Mouse (Mus musculus): ENCODE data around the gene Zmynd8.

Gene Zmynd8

DNA sequence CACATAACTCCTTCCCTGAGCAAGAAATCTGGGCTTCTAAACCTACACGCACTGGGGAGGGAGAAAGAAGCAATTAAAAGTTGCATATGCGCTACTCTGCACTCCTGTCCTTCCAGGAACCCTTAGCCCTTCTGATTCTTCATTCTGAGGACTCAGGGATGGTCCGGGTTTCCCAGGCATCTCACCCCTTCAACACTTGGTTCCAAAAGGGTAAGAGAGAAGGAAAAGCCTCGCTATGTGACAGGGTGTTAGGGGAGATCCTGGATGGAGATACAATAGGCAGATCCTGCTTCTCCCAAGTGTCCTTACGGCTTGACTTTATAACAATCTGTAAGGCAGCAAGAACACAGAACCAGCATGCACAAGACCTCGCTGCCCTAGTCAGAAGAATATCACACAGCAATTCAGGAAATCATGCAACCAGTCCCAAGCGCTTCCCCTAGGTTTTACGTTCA is 19.9 kb downstream of the Zmynd8 start:
- no peak for DNase-seq

DNA sequence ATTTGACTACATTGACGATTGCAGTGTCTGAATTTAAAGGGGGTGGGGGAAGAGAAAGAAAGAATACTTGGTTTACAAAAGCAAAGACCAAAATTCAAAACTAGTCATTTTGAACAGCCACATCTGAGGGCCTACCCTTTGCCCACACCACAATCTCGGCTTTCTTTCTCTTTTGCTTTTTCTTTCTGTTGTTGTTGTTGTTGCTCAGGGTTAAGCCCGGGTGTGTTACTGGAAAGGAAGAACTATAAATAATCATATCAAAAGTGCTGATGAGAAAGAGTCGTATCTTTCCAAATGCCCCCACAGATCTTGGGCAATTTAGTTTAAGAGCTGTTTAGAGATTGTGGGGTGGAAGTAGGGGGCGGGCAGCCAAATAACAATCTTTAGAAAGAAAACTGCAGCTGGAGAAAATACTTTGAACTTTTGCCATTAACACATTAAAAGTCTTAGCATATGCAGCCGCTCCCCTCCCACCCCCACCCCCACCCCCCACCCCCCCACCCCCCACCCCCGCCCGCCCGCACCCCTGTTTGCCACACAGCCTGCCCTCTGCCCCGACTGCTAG is 20.7 kb downstream of the Zmynd8 start:
- DNase-seq, result no peak

DNA sequence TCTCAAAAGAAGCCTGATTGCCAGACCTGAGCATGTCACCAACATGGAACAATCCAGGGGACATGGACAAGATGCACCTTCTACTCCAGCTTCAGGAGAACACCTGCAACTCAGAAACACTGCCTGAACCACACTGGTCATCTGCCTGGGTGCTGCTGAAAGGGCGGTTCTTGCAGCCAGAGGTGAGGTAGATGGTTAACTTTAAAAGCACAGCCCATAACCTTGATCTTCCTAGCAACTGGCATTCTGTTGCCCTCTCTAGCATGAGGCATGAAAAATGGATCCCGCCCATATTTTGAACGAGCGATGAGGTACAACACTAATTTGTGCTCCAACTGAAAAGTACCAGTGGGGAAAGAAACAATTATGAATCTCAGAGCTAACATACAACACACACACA is 21.6 kb downstream of the Zmynd8 start:
- DNase-seq, result no peak

DNA sequence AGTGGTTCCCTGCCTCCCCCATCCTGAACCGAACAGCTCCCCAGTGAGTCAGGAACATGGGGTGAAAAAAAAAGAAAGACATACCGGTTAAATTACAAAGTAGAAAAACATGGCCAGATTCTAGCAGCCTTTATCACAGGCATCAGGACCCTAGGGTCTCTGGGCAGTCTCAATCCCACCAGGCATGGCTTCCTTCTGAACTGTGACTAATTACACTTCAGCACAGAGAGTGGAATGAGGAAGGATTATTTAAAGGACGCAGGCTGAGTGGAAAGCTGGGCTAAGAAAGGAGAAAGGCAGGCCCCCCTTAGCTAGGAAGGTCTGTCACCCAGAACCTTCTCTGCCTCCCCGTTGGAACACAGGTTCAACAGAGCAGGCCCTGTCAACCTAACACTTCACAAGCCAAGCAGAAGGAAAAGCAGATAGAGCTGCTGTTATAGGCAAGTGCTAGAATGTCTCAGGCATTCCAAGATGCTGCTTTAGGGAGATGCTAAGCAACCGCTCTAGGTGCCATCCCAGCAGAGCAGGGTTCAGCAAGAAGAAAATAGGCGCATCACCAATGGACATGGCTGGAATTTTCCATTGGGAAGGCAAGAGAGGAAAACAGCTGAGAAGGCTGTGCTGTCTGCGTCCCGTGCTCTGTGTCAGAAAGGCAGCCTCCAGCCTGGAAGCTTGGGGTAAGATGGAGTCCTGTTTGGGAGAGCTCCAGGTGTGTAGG is 22.5 kb downstream of the Zmynd8 start:
- no peak for DNase-seq

DNA sequence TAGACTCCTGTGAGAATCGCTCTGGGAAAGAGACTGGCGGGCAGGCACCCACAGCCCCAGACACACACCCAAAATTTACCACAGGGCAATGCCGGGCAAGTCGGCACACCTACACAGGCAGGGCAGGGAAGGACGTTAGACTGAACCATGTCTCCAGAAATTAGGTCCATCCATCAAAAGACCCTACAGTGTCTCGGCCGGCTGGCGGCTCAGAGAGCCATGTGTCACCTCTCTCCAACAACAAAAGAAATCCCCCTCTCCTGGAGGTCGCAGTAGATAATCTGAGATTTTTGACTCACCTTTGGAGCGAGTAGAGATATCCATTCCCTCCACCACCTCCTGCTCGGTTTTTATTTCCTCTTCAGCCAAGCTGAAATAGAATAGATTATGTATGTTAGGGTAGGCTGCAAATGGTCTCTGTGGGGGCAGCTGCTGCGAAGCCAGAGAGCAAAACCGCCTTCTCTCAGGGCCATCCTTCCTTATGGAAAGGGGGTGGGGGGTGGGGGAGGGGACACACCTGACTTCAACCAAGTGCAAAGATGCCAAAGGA is 23.3 kb downstream of the Zmynd8 start:
- DNase-seq, result peak; percentile 35

DNA sequence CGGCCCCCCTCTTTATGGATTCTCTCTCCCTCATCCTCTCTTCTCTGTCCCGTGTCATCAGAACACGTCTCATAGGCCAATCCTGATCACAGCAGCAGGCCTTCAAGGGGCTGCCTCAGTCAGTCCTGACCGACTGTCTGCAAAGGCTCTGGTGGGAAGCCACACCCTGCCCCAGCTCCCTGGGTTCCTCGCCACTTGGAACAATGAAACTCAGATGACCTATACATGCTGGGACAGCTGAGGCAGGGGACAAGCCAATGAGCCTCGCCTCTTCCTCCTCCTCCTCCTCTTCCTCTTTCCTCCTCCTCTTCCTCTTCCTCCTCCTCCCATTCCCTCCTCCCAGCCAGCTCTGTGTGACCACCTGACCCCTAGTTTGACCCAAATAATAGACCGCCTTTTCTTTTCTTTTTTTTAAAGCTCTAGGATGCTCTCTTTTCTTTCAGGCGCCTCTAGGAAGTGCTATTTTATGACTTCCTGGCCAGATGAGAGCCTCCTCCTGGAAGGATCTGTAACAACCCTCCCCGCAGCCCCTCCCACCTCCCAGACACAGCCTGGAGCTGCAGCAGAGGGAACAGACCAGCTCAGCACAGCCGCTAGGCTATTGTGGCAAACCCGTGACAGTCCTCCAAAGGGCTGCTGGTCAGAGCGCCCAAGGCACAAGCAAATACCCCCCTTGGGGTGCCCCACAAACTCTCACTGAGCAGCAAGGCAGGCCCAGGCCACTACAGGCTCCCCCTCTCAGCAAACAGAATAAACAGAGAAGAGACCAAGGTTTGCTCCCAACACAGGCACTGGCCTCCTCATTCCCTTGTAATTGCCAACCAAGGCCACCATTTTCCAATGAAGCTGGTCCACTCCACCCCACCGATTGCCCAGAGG is 24.1 kb downstream of the Zmynd8 start:
- peak; percentile 85 for DNase-seq

DNA sequence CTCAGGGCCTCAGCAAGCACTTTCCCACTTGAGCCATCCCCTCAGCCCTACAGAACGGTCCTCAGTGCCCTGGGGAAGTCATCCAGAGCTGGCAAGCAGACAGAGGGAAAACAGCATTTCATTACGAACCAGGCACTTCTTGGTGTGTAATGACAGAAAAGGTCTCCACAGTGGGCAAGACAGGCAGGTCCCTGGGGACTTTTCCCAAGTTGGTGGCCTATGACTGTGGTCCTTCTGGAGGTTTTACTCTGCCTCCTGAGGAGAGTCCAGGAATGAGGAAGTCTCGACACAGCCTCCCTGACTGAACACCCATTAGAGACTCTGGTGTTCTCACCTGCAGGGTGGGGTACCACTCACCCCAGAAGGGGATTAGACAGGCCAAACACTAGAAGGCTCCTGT is 25.0 kb downstream of the Zmynd8 start:
- DNase-seq, result no peak

DNA sequence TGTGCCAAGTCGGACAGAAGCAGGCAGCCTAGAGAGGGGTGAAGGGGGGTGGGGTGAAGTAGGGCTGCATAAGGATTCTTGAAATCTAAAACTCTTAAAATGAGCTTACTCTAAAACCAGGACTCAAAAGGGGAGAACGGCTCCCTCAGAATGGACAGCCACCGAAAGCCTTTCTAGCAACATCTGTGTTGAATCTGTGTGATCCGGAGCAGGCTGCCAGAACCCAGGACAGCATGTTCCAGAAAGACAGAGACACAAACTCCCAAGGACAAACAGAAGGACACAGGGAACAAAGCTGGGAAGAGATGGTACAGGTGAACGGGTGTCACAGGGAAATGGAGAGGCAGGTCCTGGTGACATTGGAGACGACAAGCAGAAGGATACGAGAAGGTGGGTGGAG is 25.6 kb downstream of the Zmynd8 start:
- DNase-seq, result no peak

DNA sequence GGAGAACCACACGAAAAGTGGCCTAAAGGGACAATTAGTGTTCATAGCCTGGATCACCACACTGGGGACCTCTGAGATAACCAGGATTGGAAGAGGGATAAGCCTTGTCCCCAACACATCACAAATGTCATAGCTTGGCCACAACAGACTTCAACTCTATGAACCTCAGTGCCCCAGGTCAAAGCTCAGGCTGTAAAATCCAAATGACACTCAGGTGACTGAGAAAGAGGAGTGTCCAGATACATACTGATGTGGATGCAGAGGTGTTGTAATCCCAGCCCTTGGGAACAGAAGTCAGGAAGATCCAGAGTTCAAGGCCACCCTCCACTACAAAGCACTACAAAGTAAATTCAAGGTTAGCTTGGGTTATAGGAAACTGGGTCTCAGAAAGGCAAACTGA is 29.6 kb downstream of the Zmynd8 start:
- no peak for DNase-seq

DNA sequence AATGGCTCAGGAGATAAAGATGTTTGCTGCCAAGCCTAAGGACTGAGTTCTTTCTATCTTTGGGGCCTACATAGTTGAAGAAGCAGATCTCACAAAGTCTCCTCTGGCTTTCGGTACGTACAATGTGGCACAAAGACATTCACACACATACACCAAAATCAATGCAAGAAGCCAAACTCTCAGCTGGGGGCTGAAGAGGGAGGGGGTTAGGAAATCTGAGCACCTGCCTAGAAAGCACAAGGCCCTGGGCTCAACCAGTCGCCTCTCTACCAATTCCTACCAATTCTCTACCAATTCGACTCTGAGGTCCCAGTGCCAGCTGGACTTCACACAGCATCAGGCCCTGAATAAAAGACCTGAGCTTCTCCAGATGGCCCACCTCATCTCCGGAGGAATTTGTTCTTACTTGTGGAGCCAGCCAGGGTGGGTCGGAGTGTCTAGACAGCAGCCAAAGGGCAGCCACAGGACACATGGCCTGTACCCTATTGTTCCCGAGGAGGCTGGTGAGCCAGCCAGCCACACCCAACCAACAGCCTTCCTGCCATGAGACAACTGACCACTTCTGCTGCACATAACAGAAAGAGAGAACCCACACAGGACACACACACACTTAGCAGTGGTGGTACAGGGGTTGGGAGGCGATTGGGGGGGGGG is 30.2 kb downstream of the Zmynd8 start:
- DNase-seq, result no peak

DNA sequence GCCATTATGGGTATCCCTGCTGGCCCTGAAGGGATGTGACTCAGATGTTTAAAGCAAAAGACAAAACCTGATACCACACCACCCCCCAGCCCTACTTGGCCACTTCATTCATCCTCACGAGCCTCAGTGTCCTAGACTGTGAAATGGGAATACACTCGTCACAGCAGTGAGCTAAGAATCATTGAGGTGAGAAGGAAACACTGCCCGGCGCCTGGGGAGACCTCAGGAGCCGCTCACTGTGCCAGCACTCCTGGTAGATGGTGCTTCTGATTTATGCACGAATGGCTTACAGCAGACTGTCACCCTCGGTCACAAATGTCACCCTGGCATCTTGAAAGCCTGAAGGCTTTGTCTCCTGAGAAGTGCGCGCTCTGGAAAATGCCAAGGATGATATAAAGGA is 31.3 kb downstream of the Zmynd8 start:
- no peak for DNase-seq

DNA sequence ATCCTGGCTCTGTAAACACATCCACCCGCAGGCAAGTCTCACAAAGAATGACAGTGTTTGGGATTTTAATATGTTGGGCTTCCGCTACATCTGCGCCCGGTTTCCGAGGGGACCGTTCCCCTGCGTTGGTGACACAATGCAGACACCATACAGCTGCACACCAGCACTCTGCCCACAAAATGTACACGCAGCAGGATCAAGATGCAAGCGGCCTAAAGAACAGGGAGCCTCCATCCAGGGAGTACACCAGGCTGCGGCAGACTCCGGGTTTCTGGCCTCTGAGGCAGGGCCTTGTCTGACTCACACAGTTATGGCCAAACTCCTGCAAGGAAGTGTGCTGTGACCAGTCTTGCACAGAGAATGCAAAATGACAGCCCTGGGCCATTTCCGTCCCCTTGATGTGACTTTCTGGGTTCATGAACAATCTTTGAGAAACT is 31.8 kb downstream of the Zmynd8 start:
- peak; percentile 80 for DNase-seq

DNA sequence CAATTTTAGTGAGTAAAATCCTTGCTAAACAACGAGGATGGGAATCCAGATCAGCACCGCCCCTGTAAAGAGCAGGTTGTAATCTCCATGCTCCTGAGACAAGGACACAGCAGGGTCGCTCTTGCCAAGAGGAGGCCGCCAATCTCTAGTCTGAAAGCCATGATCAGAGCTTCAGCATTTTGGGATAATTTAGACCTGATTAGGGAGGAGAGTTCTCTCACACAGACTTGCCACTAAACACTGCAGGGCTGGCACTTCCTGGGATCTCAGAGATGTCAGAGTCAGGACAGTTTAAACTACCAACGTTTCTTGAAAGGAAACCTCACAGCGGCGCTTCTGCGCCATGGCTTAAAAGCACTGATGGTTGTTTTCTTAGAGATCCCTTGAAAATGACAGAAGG is 32.4 kb downstream of the Zmynd8 start:
- DNase-seq, result peak; percentile 36

DNA sequence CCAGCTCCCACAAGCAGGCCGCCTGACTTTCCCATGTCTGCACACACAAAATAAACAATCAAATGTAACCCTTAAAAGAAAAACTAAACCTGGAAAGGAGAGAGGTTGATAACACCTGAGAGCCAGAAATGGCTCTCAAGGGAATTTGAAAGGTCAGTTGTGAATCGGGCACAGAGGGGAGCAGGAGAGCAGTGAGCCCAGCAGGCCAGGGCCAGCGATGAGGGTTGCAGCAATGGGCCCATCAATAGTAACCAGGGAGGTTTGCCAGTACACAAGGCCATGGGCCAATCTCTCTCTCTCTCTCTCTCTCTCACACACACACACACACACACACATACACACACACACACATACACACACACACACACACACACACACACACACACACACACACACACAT is 34.0 kb downstream of the Zmynd8 start:
- no peak for DNase-seq

DNA sequence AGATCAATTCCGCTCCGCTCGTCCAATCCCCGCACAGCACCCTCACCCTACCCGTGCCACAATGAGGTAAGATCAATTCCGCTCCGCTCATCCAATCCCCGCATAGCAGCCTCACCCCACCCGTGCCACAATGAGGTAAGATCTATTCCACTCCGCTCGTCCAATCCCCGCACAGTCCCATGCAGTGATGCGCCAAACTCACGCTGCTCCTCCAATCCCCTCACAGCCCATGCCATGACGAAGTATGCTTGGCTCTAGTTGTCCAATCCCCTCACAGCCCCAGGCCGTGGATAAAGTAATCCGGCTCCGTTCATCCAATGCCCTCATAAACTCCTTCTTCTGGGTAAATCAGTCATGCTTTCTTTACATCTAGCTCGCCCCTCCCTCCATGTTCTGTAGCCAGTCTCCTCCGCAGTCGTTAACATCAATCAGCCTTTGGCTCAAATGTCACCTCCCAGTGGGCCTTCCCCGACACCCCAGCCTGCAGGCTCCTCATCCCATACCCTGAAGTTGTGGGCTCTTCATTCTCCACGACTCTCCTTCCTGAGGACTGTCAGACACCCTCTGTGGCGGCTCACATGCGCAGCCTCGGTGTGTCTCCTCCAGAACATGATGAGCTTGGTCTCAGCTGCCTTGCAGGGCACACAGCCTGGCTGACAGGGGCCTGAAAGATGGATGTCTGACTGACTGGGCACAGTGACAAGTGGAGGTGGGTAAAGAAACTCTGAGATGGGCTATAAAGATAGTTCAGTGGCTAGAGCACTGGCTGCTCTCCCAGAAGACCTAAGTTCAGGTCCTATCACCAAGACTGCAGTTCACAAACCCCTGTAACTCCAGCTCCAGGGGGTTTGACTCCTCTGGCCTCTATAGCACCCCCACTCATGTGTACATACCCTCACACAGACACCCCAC is 36.9 kb downstream of the Zmynd8 start:
- peak; percentile 59 for DNase-seq

DNA sequence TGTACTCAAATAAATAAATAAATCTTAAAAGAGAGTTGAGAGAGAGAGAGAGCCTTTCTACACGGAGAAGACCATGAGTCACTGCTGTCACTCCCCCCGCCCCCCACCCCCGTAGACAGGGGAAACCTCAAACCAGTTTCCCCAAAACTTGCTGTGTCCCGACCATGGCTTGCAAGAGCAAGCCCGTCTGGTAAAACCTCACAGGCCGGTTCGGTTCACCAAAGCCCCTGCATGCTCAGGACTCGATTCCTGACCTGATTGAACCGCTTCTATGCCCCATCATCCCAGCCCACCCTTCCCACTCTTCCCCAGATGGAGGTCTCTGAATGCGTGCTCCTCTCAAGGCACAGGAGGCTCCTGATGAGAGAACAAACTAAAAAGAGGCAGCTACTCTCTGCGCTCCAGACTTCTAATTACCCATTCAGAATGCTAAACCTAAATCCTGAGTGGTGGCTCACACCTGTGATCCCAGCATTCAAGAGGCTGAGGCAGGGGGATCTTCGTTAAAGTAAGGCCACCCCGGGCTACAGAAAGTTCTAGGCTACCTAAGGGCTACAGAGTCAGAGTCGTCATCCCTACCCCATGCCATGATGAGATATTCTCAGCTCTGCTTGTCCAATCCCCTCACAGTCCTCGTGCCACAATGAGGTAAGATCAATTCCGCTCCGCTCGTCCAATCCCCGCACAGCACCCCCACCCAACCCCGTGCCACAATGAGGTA is 37.7 kb downstream of the Zmynd8 start:
- no peak for DNase-seq

DNA sequence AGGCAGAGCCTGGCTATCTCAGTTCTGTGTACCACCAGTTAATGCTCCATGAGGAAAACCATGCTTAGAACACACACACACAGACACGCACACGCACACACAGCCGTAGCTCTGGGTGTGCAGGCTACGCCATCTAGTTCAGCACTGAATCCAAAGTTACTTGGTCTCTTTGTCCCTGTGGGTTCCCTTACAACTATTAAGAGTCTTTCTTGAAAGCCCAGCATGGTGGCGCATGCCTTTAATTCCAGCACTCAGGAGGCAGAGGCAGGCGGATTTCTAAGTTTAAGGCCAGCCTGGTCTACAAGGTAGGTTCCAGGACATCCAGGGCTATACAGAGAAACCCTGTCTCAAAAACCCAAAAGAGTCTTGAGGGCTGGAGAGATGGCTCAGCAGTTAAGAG is 38.4 kb downstream of the Zmynd8 start:
- DNase-seq, result no peak

DNA sequence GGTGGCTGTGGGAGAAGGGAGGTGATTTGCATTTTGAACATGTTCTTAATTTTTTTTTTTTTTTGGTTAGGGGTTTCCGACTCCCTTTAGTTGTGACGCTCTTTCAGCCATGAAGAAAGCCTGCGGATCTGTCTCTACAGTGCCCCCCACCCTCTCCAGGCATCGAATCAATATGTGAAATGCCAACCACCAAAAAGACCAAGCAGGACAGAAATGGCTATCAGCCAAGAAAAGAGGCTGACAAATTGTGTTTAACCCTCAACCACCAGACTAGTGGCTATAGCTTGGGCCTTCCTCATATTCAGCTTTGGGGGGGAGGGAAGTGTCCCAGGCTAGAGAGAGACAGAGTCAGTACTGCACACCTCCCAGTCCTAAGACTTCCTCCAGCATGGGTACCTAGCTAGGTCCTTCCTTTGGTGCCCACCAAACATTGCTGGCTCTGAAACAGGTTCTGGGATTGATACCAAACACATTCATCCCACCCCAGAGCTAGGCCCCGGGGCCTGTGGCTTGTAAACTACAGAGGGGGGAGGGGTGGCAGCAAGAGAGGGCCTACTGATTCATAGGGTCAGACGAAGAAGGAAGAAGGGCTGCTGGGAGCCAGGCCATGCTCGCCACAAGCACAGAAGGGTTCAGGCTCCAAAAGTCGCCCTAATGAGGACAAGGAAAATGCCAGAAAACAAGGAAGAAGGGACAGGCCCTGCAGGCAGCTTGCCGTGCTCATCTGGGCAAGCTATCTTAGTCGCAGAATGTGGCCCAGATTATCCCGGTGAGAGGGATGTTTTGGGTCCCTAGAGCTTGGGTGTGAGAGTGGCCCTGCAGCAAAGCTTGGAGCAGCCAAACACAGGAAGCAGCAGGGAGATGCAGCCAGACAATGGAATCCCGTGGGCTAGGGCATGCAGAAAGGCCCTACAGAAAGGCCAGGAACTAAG is 40.1 kb downstream of the Zmynd8 start:
- DNase-seq, result peak; percentile 61

DNA sequence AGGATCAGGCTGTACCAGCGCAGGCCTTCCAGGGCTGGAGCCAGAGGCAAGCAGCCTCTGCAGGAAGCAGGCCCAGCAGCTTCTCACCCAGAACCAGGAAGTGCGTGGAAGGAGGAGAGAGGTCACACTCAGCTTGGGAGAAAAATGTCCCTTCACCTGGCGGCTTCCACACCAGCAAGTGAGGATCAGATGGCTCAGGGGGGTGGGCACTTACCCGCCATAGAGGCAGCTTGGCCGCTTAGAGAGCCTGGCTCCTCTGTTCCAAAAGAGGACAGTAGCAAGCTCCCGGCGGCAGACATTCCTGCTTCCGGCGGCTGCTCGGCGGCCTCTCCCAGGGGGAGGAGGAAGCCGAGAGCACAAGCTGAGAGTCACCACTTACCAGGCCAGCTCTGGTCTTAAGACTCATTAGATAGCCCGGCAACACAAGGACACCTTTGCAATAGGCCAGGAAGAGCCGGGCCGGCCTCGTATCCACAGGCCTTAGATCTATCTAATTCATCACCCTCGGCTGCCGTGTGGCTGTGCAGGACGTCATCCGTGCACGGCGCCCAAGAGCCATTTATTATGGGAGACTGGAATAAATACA is 40.9 kb downstream of the Zmynd8 start:
- DNase-seq, result peak; percentile 66

DNA sequence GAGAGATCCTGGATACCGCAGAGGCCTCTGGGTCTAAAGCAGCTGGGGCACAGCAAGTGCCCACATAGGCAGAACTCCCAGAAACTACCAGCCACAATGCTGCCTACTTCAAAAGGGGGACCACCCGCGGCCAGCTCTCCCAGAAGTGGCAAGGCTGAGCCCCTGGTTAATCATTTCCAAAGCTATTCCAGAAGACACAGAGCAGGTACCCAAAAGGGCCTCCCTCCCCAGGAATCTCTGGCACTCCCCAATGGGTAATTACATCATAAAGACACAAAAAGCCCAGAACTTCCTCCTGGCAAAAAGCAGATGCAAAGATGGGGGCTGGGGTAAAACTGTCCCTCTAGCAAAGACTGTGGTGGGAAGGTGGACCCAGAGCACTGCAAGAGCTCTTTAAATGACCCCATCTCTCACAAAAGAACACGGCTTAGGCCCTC is 41.4 kb downstream of the Zmynd8 start:
- peak; percentile 48 for DNase-seq
